Mouse (Mus musculus): ENCODE measurements around the gene Ndufaf1.

DNA sequence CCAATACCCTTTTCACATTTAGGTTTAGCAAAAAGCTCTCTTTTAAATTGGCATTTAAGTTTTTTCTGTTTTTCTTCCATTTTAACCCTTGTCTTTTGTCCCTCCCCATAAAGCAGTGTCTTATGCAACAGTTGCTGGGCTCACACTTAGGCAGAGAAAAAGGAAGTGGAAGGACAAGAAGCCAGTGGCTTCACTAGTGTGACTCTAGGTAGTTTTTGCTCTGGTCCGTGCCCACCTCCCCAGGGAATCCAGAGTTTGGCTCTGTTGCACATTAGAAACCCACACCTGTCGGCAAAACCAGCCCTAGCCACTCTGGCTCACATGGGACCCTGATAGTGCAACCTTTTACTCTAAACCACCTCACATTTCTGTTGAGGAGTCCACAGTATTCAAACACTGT lies 35.8 kb upstream of the Ndufaf1 start:
- TF ChIP-seq CTCF (conservative IDR thresholded peaks at IDR 0.05; ENCODE audit: low read length) (no peak), NANOG (IDR thresholded peaks at IDR 0.05; ENCODE audit: borderline replicate concordance, low read length) (no peak)
